15 mouse cellular contexts compared by ENCODE assay signal in the genomic region with DNA sequence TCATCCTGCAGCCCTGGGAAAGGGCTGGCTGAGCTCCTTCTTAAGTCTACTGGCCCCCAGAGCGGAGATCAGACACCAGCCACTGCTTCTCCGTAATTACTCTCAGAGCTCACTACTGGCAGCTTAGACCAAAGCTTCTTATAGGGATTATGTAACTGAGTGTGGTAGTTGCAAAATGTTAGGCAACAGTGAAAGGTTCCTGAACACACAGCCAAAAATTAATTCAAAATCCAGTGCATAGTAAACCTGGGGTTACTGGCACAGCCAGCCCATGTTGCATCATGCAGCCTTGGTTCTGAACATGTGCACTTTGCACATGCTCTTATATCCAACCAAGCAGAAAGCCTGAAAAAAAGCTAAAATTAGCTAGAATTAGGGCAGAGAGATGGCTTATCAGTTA. TPM values are rescaled to one million over a fixed set of nuclear protein-coding genes. Genes with fewer than 3 reads are reported as not detected.
A peak's percentile ranks its signal among the peaks of the same experiment; 100 is the strongest.
DNase-seq lines count a peak whose midpoint lies in the region; ATAC-seq and TF ChIP-seq lines count a peak whose summit lies in the region.
"Had no signal": no experiment of that assay in that cellular context is flagged by ENCODE, and none has a peak within 500 bp of the region (broad histone marks: within the 10 kb centered on the region; RNA-seq: fewer than 3 reads in every experiment).

No protein-coding gene starts in this region.

- peak; percentile 48 for ATAC-seq in liver, postnatal 0 days
- ATAC-seq in activated CD4-positive, CD25-positive, alpha-beta regulatory T cell, adult 4 months = no peak
- no peak for ATAC-seq in stomach, postnatal 0 days (ENCODE audit: low FRiP score, low TSS enrichment)
- ATAC-seq: inflammation-experienced regulatory T-cells, adult 6 months had no signal

- TF ChIP-seq CTCF in bone marrow, adult 2 months (IDR thresholded peaks at IDR 0.05; ENCODE audit: control insufficient read depth, insufficient read depth, low read length) = no peak
- no peak for TF ChIP-seq CTCF in liver, postnatal 0 days (IDR thresholded peaks at IDR 0.05; ENCODE audit: low read depth)
- no peak for TF ChIP-seq CTCF in stomach, postnatal 0 days (IDR thresholded peaks at IDR 0.05; ENCODE audit: low read depth)

- H3K4me3 ChIP-seq in bone marrow, adult 2 months (replicated peaks; ENCODE audit: control insufficient read depth, low read depth, low read length) = no peak overlapping the region
- H3K4me3 ChIP-seq in liver, postnatal 0 days (ENCODE audit: low read depth, low read length) = no peak overlapping the region
- H3K4me3 ChIP-seq in stomach, postnatal 0 days (ENCODE audit: low read depth, low read length) = no peak overlapping the region
- H3K4me3 ChIP-seq: embryonic facial prominence, embryonic 15.5 days had no signal

- TF ChIP-seq EP300 in liver, postnatal 0 days (IDR thresholded peaks at IDR 0.05; ENCODE audit: low read depth) = peak; percentile 63
- TF ChIP-seq EP300 in stomach, postnatal 0 days (optimal IDR thresholded peaks at IDR 0.05) = no peak

- no peak overlapping the region for H3K4me2 ChIP-seq in liver, postnatal 0 days (ENCODE audit: low read depth, low read length)
- no peak overlapping the region for H3K4me2 ChIP-seq in stomach, postnatal 0 days (replicated peaks; ENCODE audit: low read depth)
- H3K4me2 ChIP-seq: embryonic facial prominence, embryonic 15.5 days had no signal

- H3K9me3 ChIP-seq in liver, postnatal 0 days (ENCODE audit: low read length) = no peaks in the 10 kb centered on the region
- H3K9me3 ChIP-seq in stomach, postnatal 0 days (ENCODE audit: control insufficient read depth, low read length) = no peaks in the 10 kb centered on the region
- H3K9me3 ChIP-seq: embryonic facial prominence, embryonic 15.5 days; G1E had no signal

- H3K27ac ChIP-seq in bone marrow, adult 2 months (ENCODE audit: control insufficient read depth, insufficient read depth, low read depth, low read length, poor library complexity) = peak overlapping the region; percentile 34; the same call in 1 of the 2 replicates
- peak overlapping the region; percentile 79 for H3K27ac ChIP-seq in liver, postnatal 0 days (ENCODE audit: low read depth)
- no peak overlapping the region for H3K27ac ChIP-seq in stomach, postnatal 0 days (replicated peaks)
- H3K27ac ChIP-seq: embryonic facial prominence, embryonic 15.5 days had no signal

- peak; percentile 70 for DNase-seq in adrenal gland, adult 2 months
- DNase-seq in adrenal gland, postnatal 4 days (ENCODE audit: low spot score in 2 of 2) = no peak
- peak; percentile 48 for DNase-seq in 3T3-L1 (ENCODE audit: low read depth, low spot score)
- DNase-seq in liver, postnatal 0 days = peak; percentile 56
- DNase-seq in urinary bladder, adult 2 months (ENCODE audit: low spot score) = no peak
- DNase-seq in stomach, postnatal 0 days (ENCODE audit: low spot score) = no peak
- DNase-seq: cerebellum, postnatal 14 days; heart, adult 11 months; heart, postnatal 14 days; thymus, postnatal 25 days had no signal

- H3K27me3 ChIP-seq in liver, postnatal 0 days (ENCODE audit: insufficient read depth, low read length) = no peaks in the 10 kb centered on the region
- no peaks in the 10 kb centered on the region for H3K27me3 ChIP-seq in stomach, postnatal 0 days (ENCODE audit: control insufficient read depth, insufficient read depth, low read length)

- 62% methylated on average over 2 of the region's 2 CpGs for WGBS in bone marrow, adult 2 months
- 59% methylated on average over 2 of the region's 2 CpGs for WGBS in liver, postnatal 0 days (ENCODE audit: insufficient replicate concordance)
- 79% methylated on average over 2 of the region's 2 CpGs for WGBS in stomach, postnatal 0 days

- peaks cover 1% of the 10 kb centered on the region; the same call in 1 of the 2 replicates for H3K4me1 ChIP-seq in bone marrow, adult 2 months (ENCODE audit: control insufficient read depth, insufficient read depth, low read length)
- H3K4me1 ChIP-seq in liver, postnatal 0 days (ENCODE audit: insufficient read depth) = peaks cover 20% of the 10 kb centered on the region
- H3K4me1 ChIP-seq in stomach, postnatal 0 days (replicated peaks; ENCODE audit: control insufficient read depth, insufficient read depth) = no peaks in the 10 kb centered on the region

- no peaks in the 10 kb centered on the region for H3K36me3 ChIP-seq in liver, postnatal 0 days (replicated peaks; ENCODE audit: insufficient read depth, low read length)
- H3K36me3 ChIP-seq in stomach, postnatal 0 days (ENCODE audit: control insufficient read depth, insufficient read depth, low read length) = no peaks in the 10 kb centered on the region
- H3K36me3 ChIP-seq: embryonic facial prominence, embryonic 15.5 days; G1E had no signal

- TF ChIP-seq POLR2A in bone marrow, adult 2 months (IDR thresholded peaks at IDR 0.05; ENCODE audit: borderline replicate concordance, control insufficient read depth, low read depth, low read length) = no peak

- no peak overlapping the region for H3K9ac ChIP-seq in liver, postnatal 0 days (replicated peaks)
- H3K9ac ChIP-seq in stomach, postnatal 0 days (ENCODE audit: low read length) = no peak overlapping the region
- H3K9ac ChIP-seq: embryonic facial prominence, embryonic 15.5 days had no signal

RNA-seq across cellular contexts. Expression of a gene that starts 4.8 kb away (rescaled TPM):
- 100 to 1,000 TPM; 126 to 169 TPM for total RNA-seq in adrenal gland, adult 2 months (2021)
- 13.6 and 17.7 TPM in 2 replicates for polyA plus RNA-seq in adrenal gland, adult 2 months (2012; rRNA removed)
- 100 to 1,000 TPM; 168 to 173 TPM for total RNA-seq in adrenal gland, postnatal 4 days (2021)
- 70.8 and 99.7 TPM in 2 replicates for polyA plus RNA-seq in bone marrow, adult 2 months (2011; ENCODE audit: insufficient read depth, insufficient read length, low replicate concordance, missing spikeins)
- 48.7 and 54.8 TPM in 2 replicates for polyA plus RNA-seq in liver, postnatal 0 days (2015; fragmentation: Nextera tagmentation; extraction: Ambion mirVana)
- polyA plus RNA-seq in activated CD4-positive, CD25-positive, alpha-beta regulatory T cell, adult 4 months (2017; shearing (Covaris generic)) = 100 to 1,000 TPM; 111 to 134 TPM
- 83.2 and 102 TPM in 2 replicates for polyA plus RNA-seq in urinary bladder, adult 2 months (2012; rRNA removed)
- 54.9 and 60.1 TPM in 2 replicates for polyA plus RNA-seq in stomach, postnatal 0 days (2015; fragmentation: Nextera tagmentation; extraction: Ambion mirVana)

RNA-seq across cellular contexts. Expression of a gene that starts 16.1 kb away (rescaled TPM):
- total RNA-seq in adrenal gland, adult 2 months (2021) = 10 to 100 TPM; 43.8 to 51.3 TPM
- polyA plus RNA-seq in adrenal gland, adult 2 months (2012; rRNA removed) = 1.6 and 1.9 TPM in 2 replicates
- 10 to 100 TPM; 32.9 to 34.7 TPM for total RNA-seq in adrenal gland, postnatal 4 days (2021)
- 9.0 and 14.6 TPM in 2 replicates for polyA plus RNA-seq in bone marrow, adult 2 months (2011; ENCODE audit: insufficient read depth, insufficient read length, low replicate concordance, missing spikeins)
- polyA plus RNA-seq in liver, postnatal 0 days (2015; fragmentation: Nextera tagmentation; extraction: Ambion mirVana) = 17.3 and 18.9 TPM in 2 replicates
- 10 to 100 TPM; 59.1 to 69.0 TPM for polyA plus RNA-seq in activated CD4-positive, CD25-positive, alpha-beta regulatory T cell, adult 4 months (2017; shearing (Covaris generic))
- polyA plus RNA-seq in urinary bladder, adult 2 months (2012; rRNA removed) = 31.2 and 34.0 TPM in 2 replicates
- polyA plus RNA-seq in stomach, postnatal 0 days (2015; fragmentation: Nextera tagmentation; extraction: Ambion mirVana) = 23.6 and 24.5 TPM in 2 replicates

RNA-seq across cellular contexts. Expression of a gene that starts 39.5 kb away (rescaled TPM):
- 1 to 10 TPM in 1 of 2 experiments, under 1 TPM in 1; 0.73 to 1.2 TPM for total RNA-seq in adrenal gland, adult 2 months (2021)
- 0.99 and 1.2 TPM in 2 replicates for polyA plus RNA-seq in adrenal gland, adult 2 months (2012; rRNA removed)
- 1 to 10 TPM; 1.6 to 2.4 TPM for total RNA-seq in adrenal gland, postnatal 4 days (2021)
- 1.4 and 3.3 TPM in 2 replicates for polyA plus RNA-seq in bone marrow, adult 2 months (2011; ENCODE audit: insufficient read depth, insufficient read length, low replicate concordance, missing spikeins)
- polyA plus RNA-seq in liver, postnatal 0 days (2015; fragmentation: Nextera tagmentation; extraction: Ambion mirVana) = 0.41 and 0.46 TPM in 2 replicates
- 1 to 10 TPM in 1 of 2 experiments, under 1 TPM in 1; 0.94 to 1.4 TPM for polyA plus RNA-seq in activated CD4-positive, CD25-positive, alpha-beta regulatory T cell, adult 4 months (2017; shearing (Covaris generic))
- polyA plus RNA-seq in urinary bladder, adult 2 months (2012; rRNA removed) = 0.63 and 0.67 TPM in 2 replicates
- 0.71 and 0.81 TPM in 2 replicates for polyA plus RNA-seq in stomach, postnatal 0 days (2015; fragmentation: Nextera tagmentation; extraction: Ambion mirVana)

Comparison
In these comparisons a context has a peak if more than half of its experiments do, and no peak if none do; other contexts are left out.
1. DNase-seq: peak in adrenal gland, adult 2 months (single experiment), 3T3-L1 (single experiment) and liver, postnatal 0 days (single experiment); none in adrenal gland, postnatal 4 days (0 of 2), urinary bladder, adult 2 months (single experiment) and stomach, postnatal 0 days (single experiment).